Mouse (Mus musculus): ENCODE measurements around the gene Coq8b. TPM values are rescaled to one million over a fixed set of nuclear protein-coding genes. Genes with fewer than 3 reads are reported as not detected.
A peak's percentile ranks its signal among the peaks of the same experiment; 100 is the strongest.

Gene Coq8b
- polyA plus RNA-seq, 1 experiment from 2014 or later: 24.3 TPM

DNA sequence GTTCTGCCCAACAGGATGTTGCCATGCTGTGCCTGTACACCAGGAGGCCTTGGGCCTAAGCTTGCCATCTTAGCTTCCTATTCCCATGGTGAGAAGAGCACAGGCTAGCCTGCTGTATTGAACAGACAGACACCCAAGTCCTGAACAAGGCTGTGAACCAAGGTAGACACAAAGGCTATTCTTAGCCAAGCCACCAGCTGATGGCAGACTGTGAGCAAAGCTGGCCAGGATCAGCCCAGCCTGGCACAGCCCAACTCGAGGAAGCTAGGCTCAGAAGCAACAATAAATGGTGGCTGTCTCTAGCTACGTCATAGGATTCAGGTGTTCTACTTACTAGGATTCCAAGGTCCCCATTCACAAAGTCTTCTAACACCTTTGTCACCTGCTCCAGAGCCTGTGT is 20.2 kb upstream of the Coq8b start:
- Histone ChIP-seq H3K27me3 (no peaks in the 10 kb centered on the region), H3K36me3 (peaks cover 73% of the 10 kb centered on the region), H3K4me2 (replicated peaks) (no peak overlapping the region), H3K27ac (no peak overlapping the region), H3K4me1 (no peaks in the 10 kb centered on the region), H3K9me3 (replicated peaks) (no peaks in the 10 kb centered on the region), H3K4me3 (no peak overlapping the region), H3K9ac (no peak overlapping the region)
- ATAC-seq (ENCODE audit: low FRiP score): no peak
- 91% methylated on average over 2 of the region's 2 CpGs for WGBS

- no peak overlapping the region for H3K4me3 ChIP-seq
- whole genome bisulfite sequencing: 85% methylated on average over 7 of the region's 7 CpGs
- ATAC-seq (ENCODE audit: low FRiP score): no peak
- H3K4me1 ChIP-seq: peaks cover 2% of the 10 kb centered on the region; the same call in 1 of the 2 replicates
- no peak overlapping the region for H3K27ac ChIP-seq
- peaks cover 37% of the 10 kb centered on the region for H3K36me3 ChIP-seq
- H3K4me2 ChIP-seq (replicated peaks): no peak overlapping the region
- no peaks in the 10 kb centered on the region for H3K27me3 ChIP-seq
- no peak overlapping the region for H3K9ac ChIP-seq
- H3K9me3 ChIP-seq (replicated peaks): no peaks in the 10 kb centered on the region
These were observed 14.2 kb upstream of the Coq8b start for GRCm38 (mm10) chr7:27218586-27218985.

DNA sequence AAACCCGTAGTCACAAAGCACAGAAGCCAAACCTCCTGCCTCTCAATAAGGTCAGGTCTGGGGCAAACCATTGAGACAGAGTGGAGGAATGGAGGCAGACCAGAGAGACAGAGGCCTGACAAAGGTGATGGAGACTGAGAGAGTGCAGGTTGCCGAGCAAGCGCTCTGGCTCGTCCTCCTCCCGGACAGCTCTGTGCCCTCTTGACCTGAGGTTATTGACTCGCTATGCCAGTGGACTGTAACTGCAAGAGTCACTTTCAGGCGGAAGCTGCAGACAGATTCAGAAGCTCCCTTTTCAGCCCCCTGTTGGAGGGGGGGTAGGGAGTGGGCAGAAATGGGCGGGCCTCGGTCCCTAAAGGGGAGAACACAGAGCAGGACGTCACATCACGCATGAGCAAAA is 12.9 kb upstream of the Coq8b start:
- no peaks in the 10 kb centered on the region for H3K27me3 ChIP-seq
- no peaks in the 10 kb centered on the region for H3K9me3 ChIP-seq (replicated peaks)
- WGBS: 58% methylated on average over 11 of the region's 11 CpGs
- ATAC-seq (ENCODE audit: low FRiP score): no peak
- peaks cover 15% of the 10 kb centered on the region for H3K4me1 ChIP-seq
- H3K27ac ChIP-seq: no peak overlapping the region
- peaks cover 27% of the 10 kb centered on the region for H3K36me3 ChIP-seq
- H3K4me2 ChIP-seq (replicated peaks): no peak overlapping the region
- H3K9ac ChIP-seq: no peak overlapping the region
- no peak overlapping the region for H3K4me3 ChIP-seq

GRCm38 (mm10) chr7:27221939-27222338 is 10.9 kb upstream of the Coq8b start:
- no peak for ATAC-seq (ENCODE audit: low FRiP score)
- Histone ChIP-seq H3K9ac (no peak overlapping the region; the same call in 1 of the 2 replicates), H3K4me3 (no peak overlapping the region), H3K27me3 (no peaks in the 10 kb centered on the region), H3K27ac (no peak overlapping the region), H3K4me1 (peaks cover 35% of the 10 kb centered on the region), H3K36me3 (peaks cover 23% of the 10 kb centered on the region), H3K4me2 (replicated peaks) (no peak overlapping the region), H3K9me3 (replicated peaks) (no peaks in the 10 kb centered on the region)
- 88% methylated on average over 6 of the region's 6 CpGs for WGBS

GRCm38 (mm10) chr7:27222538-27222937 is 10.3 kb upstream of the Coq8b start:
- Histone ChIP-seq H3K4me2 (replicated peaks) (no peak overlapping the region), H3K4me3 (no peak overlapping the region), H3K27ac (no peak overlapping the region), H3K9me3 (replicated peaks) (no peaks in the 10 kb centered on the region), H3K36me3 (peaks cover 17% of the 10 kb centered on the region), H3K27me3 (no peaks in the 10 kb centered on the region), H3K4me1 (peaks cover 41% of the 10 kb centered on the region), H3K9ac (no peak overlapping the region)
- ATAC-seq (ENCODE audit: low FRiP score): no peak
- 83% methylated on average over 1 of the region's 1 CpGs for WGBS

DNA sequence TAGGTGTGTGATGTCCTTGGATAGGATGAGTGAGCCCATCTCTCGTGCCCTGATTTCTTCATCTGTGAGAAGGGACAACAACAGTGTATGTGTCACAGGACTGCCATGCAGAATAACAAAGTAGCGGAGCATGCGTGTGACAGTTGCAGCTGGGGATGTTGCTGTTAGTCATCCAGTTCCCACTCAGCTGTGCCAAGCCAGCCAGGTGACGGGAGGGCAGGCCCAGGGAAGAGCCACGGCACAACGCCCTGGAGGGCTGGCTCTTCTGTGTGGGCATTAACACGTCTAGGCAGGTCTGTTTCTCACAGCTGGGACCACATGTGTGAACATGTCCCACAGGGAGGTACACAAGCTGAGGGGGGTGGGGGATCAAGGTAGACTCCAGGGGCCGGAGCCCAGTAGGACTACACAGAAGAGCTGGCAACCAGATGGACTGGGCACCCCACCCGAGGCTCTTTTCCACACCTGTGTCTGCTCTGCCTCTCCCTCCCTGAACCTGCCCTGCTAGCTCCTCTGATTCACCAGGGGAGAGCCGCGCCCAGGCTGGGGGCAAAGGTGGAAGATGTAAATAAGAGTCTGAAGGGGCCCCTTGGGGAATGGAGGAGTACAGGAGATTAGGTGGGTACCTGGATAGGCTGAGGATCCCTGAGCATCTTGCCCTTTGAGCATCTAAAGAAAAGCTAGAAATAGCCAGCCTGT is 7.8 kb upstream of the Coq8b start:
- Histone ChIP-seq H3K27ac (no peak overlapping the region), H3K4me3 (0 out of 2 replicates have a peak overlapping the region, but pooled peaks have one; percentile 2), H3K27me3 (no peaks in the 10 kb centered on the region), H3K36me3 (peaks cover 1% of the 10 kb centered on the region; the same call in 1 of the 2 replicates), H3K9ac (peak overlapping the region; percentile 87), H3K9me3 (replicated peaks) (no peaks in the 10 kb centered on the region), H3K4me1 (peaks cover 47% of the 10 kb centered on the region), H3K4me2 (replicated peaks) (peak overlapping the region; percentile 90)
- no peak for ATAC-seq (ENCODE audit: low FRiP score)
- 81% methylated on average over 11 of the region's 11 CpGs for WGBS

GRCm38 (mm10) chr7:27227276-27227675 is 5.5 kb upstream of the Coq8b start:
- Histone ChIP-seq H3K4me2 (replicated peaks) (peak overlapping the region; percentile 90), H3K4me3 (peak overlapping the region; percentile 91), H3K36me3 (no peaks in the 10 kb centered on the region), H3K9me3 (replicated peaks) (no peaks in the 10 kb centered on the region), H3K4me1 (peaks cover 47% of the 10 kb centered on the region), H3K9ac (peak overlapping the region; percentile 87), H3K27ac (no peak overlapping the region), H3K27me3 (no peaks in the 10 kb centered on the region)
- 31% methylated on average over 9 of the region's 9 CpGs for WGBS
- ATAC-seq (ENCODE audit: low FRiP score): no peak

DNA sequence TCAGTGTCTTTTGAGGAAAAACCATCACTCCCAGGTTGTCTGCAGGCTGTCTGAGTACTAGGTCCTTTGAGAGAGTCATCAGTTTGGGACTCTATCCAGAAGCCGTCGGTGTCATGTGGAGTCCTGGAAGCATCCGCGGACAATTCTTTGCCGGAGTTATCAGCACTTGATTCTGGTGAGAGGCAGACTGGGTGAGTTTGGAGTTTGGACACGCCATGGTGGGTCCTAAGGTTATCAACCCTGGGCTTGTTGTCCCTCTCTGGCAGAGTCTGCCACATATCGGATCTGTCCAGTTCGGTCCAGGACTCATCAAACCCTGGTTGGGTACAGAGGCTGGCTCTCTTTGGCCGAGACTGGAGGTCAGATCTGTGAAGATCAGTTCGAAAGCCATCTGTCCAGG is 5.1 kb upstream of the Coq8b start:
- peak overlapping the region; percentile 91 for H3K4me3 ChIP-seq
- no peaks in the 10 kb centered on the region for H3K36me3 ChIP-seq
- peak overlapping the region; percentile 87 for H3K9ac ChIP-seq
- peak; percentile 15 for ATAC-seq (ENCODE audit: low FRiP score)
- H3K4me2 ChIP-seq (replicated peaks): peak overlapping the region; percentile 90
- H3K9me3 ChIP-seq (replicated peaks): no peaks in the 10 kb centered on the region
- H3K27me3 ChIP-seq: no peaks in the 10 kb centered on the region
- peaks cover 50% of the 10 kb centered on the region for H3K4me1 ChIP-seq
- 3% methylated on average over 10 of the region's 10 CpGs for WGBS
- peak overlapping the region; percentile 89 for H3K27ac ChIP-seq

DNA sequence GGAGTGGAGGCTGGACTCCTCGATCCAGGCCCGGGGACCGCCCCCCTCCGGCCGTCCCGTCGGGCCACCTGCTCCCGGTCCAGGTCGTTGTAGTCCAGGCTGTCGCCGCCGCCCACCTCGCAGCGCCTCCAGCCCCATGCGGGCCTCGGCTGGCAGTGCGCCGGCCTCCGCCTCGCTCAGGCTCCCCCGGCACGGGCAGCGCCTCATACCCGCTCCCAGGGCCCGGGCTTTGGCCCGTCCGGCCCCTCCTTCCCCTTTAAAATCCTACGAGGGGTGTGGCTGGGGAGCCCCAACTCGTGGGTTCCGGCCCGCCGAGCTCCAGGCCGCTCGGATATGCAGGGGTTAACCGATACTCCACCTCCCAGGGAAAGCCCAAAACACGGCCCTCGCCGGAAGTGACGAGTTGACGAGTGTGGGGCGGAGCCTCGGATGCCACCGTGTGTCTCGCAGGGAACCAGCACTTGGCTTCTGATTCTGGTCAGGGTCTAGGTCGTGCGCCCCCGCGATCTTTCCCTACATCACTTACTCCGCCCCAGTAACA is 4.5 kb upstream of the Coq8b start, which contains the start of gene Itpkc:
TSS of gene Itpkc (minus strand) at position 381 of the 541 bp plus-strand sequence.
- WGBS: under 1% methylated on average over 48 of the region's 49 CpGs
- H3K36me3 ChIP-seq: no peaks in the 10 kb centered on the region
- peaks cover 51% of the 10 kb centered on the region for H3K4me1 ChIP-seq
- no peaks in the 10 kb centered on the region for H3K9me3 ChIP-seq (replicated peaks)
- H3K4me3 ChIP-seq: peak within 1 kb of the TSS; percentile 91
- peak within 1 kb of the TSS; percentile 87 for H3K9ac ChIP-seq
- peak within 1 kb of the TSS; percentile 90 for H3K4me2 ChIP-seq (replicated peaks)
- peak; percentile 74 for ATAC-seq (ENCODE audit: low FRiP score)
- H3K27ac ChIP-seq: peak within 1 kb of the TSS; percentile 89
- H3K27me3 ChIP-seq: no peaks in the 10 kb centered on the region

- 15% methylated on average over 6 of the region's 6 CpGs for WGBS
- H3K9me3 ChIP-seq (replicated peaks): no peaks in the 10 kb centered on the region
- no peaks in the 10 kb centered on the region for H3K36me3 ChIP-seq
- H3K27ac ChIP-seq: peak overlapping the region; percentile 89
- H3K4me3 ChIP-seq: peak overlapping the region; percentile 91
- peaks cover 52% of the 10 kb centered on the region for H3K4me1 ChIP-seq
- peak overlapping the region; percentile 90 for H3K4me2 ChIP-seq (replicated peaks)
- ATAC-seq (ENCODE audit: low FRiP score): no peak
- no peaks in the 10 kb centered on the region for H3K27me3 ChIP-seq
- peak overlapping the region; percentile 87 for H3K9ac ChIP-seq
These were observed 4.0 kb upstream of the Coq8b start for GRCm38 (mm10) chr7:27228865-27229264.

- Histone ChIP-seq H3K4me1 (peaks cover 36% of the 10 kb centered on the region), H3K4me2 (replicated peaks) (no peak overlapping the region), H3K36me3 (no peaks in the 10 kb centered on the region), H3K27ac (no peak overlapping the region), H3K27me3 (no peaks in the 10 kb centered on the region), H3K4me3 (no peak overlapping the region), H3K9ac (no peak overlapping the region), H3K9me3 (replicated peaks) (no peaks in the 10 kb centered on the region)
- no peak for ATAC-seq (ENCODE audit: low FRiP score)
- WGBS: 74% methylated on average over 4 of the region's 4 CpGs
These were observed 2.0 kb upstream of the Coq8b start for GRCm38 (mm10) chr7:27230781-27231180.

DNA sequence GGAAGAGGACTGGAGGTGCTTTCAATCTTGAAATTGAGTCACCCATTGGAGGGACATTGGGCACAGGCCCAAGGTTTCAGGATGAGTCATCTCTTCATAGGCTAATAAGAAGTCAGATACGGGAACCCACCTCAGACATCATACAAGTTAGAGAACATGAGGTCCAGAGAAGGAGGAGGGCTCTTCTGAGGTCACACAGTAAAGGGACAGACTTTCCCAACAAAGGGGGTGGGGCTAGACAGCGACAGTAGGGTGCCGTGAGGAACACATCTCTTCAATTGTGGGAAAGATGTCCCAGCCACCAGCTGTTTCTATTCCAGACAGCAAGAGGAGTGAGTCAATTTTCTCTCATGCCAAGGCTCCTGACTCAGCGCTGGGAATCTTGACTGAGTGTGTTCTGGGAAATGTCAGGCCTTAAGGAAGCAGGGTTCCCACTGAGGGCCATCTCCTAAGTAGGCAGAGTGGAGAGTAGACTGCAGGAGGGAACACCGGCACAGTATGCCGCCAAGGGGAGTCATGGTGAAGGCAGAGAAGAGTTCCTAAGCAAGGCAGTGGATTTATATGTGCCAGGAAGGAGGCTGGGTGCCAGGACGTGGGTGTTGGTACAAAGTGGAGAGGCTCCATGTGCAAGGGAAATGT is 1.0 kb upstream of the Coq8b start:
- Histone ChIP-seq H3K27me3 (no peaks in the 10 kb centered on the region), H3K9ac (no peak overlapping the region), H3K27ac (peak overlapping the region; percentile 86; the same call in 1 of the 2 replicates), H3K4me2 (replicated peaks) (no peak overlapping the region), H3K36me3 (0 out of 2 replicates have a peak, but pooled peaks cover 4% of the 10 kb centered on the region), H3K4me1 (peaks cover 26% of the 10 kb centered on the region), H3K4me3 (no peak overlapping the region), H3K9me3 (replicated peaks) (no peaks in the 10 kb centered on the region)
- 84% methylated on average over 7 of the region's 7 CpGs for WGBS
- ATAC-seq (ENCODE audit: low FRiP score): no peak
